Comparison of ENCODE assay signal across 19 mouse cellular contexts in genomic region chr15:4092586-4092985, GRCm38 (mm10).
"Had no signal": no experiment of that assay in that cellular context is flagged by ENCODE, and none has a peak within 500 bp of the region (broad histone marks: within the 10 kb centered on the region; RNA-seq: fewer than 3 reads in every experiment).

No protein-coding gene starts in this region.

- H3K36me3 ChIP-seq: liver, embryonic 15.5 days had no signal

- H3K9me3 ChIP-seq: kidney, embryonic 15.5 days; limb, embryonic 10.5 days; limb, embryonic 13.5 days; liver, embryonic 12.5 days; liver, embryonic 15.5 days; neural tube, embryonic 12.5 days; stomach, embryonic 15.5 days had no signal

- H3K4me1 ChIP-seq: kidney, embryonic 15.5 days; limb, embryonic 10.5 days; limb, embryonic 13.5 days; liver, embryonic 12.5 days; liver, embryonic 15.5 days; neural tube, embryonic 12.5 days; stomach, embryonic 15.5 days had no signal

- H3K27ac ChIP-seq: kidney, embryonic 15.5 days; limb, embryonic 10.5 days; limb, embryonic 13.5 days; liver, embryonic 12.5 days; liver, embryonic 15.5 days; neural tube, embryonic 12.5 days; stomach, embryonic 15.5 days had no signal

- H3K9ac ChIP-seq: kidney, embryonic 15.5 days; limb, embryonic 13.5 days; liver, embryonic 12.5 days; liver, embryonic 15.5 days; neural tube, embryonic 12.5 days; stomach, embryonic 15.5 days had no signal

- DNase-seq: kidney, adult 11 months; kidney, adult 8-10 months; kidney, postnatal 10 days; kidney, postnatal 4 days; liver; midbrain, embryonic 14.5 days; retina, postnatal 1 day; right cerebral cortex, postnatal 25 days; spleen, adult 18-20 months; thymus, postnatal 25 days had no signal

- H3K4me2 ChIP-seq: kidney, embryonic 15.5 days; limb, embryonic 13.5 days; liver, embryonic 12.5 days; liver, embryonic 15.5 days; midbrain, embryonic 11.5 days; neural tube, embryonic 12.5 days; stomach, embryonic 15.5 days had no signal

- H3K27me3 ChIP-seq: kidney, embryonic 15.5 days; limb, embryonic 13.5 days; liver, embryonic 12.5 days; liver, embryonic 15.5 days; neural tube, embryonic 12.5 days; stomach, embryonic 15.5 days had no signal

- H3K4me3 ChIP-seq: kidney, embryonic 15.5 days; limb, embryonic 10.5 days; limb, embryonic 13.5 days; liver, embryonic 12.5 days; liver, embryonic 15.5 days; neural tube, embryonic 12.5 days; stomach, embryonic 15.5 days had no signal

- ATAC-seq: liver, embryonic 12.5 days; lung, postnatal 0 days had no signal
